Mouse (Mus musculus): ENCODE measurements at regions not wholly inside any gene's neighbourhood (a gene's known extent, or its start where the extent isn't known, plus 50 kb on each side); places are given as distances from the start of the nearest gene placed in this dataset.
"Not testable (repeated sequence)": the region's sequence is repeated elsewhere in the genome, so short reads cannot be mapped to it uniquely, and the experiment has no call there.

GRCm38 (mm10) chr16:76483419-76483818, 109.8 kb upstream of the Nrip1 start:
- Histone ChIP-seq H3K27ac (no peak overlapping the region), H3K9ac (no peak overlapping the region), H3K4me1 (no peaks in the 10 kb centered on the region), H3K27me3 (no peaks in the 10 kb centered on the region), H3K36me3 (no peaks in the 10 kb centered on the region), H3K4me3 (replicated peaks) (no peak overlapping the region), H3K4me2 (no peak overlapping the region), H3K9me3 (replicated peaks) (no peaks in the 10 kb centered on the region)
- ATAC-seq (replicated peaks; ENCODE audit: low FRiP score), result no peak
- 73% methylated on average over 5 of the region's 5 CpGs for WGBS

DNA sequence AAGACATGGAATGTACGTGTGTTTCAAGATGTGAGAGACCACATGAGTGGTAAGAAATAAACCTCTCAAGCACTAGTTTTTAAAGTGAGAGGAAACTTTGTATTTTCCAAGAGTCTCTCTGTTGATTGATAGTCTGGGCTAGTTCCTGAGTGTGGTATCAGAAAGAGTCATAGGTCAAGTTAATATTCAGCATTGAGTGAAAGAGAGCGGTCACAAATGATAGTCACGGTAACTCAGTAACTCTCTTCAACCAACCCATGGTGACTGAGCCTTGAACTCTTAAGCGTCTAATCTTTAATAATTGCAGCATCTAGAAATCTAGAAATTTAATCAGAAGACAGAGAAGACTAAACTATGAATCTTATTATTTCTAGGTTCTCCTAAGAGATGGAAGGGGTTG, 108.3 kb upstream of the Nrip1 start:
- no peaks in the 10 kb centered on the region for H3K4me1 ChIP-seq
- whole genome bisulfite sequencing, result 80% methylated on average over 4 of the region's 4 CpGs
- ATAC-seq (replicated peaks; ENCODE audit: low FRiP score), result no peak

GRCm38 (mm10) chr16:76477474-76477873, 103.8 kb upstream of the Nrip1 start:
- Histone ChIP-seq H3K36me3 (no peaks in the 10 kb centered on the region), H3K4me1 (no peaks in the 10 kb centered on the region), H3K27ac (no peak overlapping the region), H3K27me3 (no peaks in the 10 kb centered on the region), H3K4me2 (no peak overlapping the region), H3K9me3 (replicated peaks) (no peaks in the 10 kb centered on the region), H3K9ac (no peak overlapping the region), H3K4me3 (replicated peaks) (no peak overlapping the region)
- ATAC-seq (replicated peaks; ENCODE audit: low FRiP score), result no peak
- 53% methylated on average over 8 of the region's 8 CpGs for WGBS

More for the DNA sequence above, 108.3 kb upstream of the Nrip1 start:
- no peak overlapping the region for H3K4me3 ChIP-seq (replicated peaks)
- no peaks in the 10 kb centered on the region for H3K9me3 ChIP-seq (replicated peaks)
- H3K4me2 ChIP-seq, result no peak overlapping the region
- no peak overlapping the region for H3K9ac ChIP-seq
- H3K36me3 ChIP-seq, result no peaks in the 10 kb centered on the region
- H3K27ac ChIP-seq, result no peak overlapping the region
- no peaks in the 10 kb centered on the region for H3K27me3 ChIP-seq

DNA sequence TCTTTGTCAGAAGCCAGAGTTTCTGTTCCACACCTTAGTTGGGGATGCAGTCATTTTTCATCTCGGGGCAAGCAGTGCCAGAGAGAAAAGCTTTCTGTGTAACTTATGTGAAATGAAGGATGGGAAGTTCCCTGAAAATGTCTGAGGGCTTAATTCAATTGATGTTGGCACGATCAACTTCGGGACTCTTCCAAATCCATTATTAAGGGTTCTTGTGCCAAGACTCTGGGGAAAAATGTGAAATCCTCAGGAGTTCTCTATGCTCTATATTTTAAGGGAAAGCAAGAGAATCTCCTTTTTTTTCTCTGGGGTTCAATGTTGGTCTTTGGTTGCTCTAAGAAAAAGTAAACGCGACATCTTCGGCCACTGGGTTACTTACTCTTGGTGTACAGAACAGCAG, 100.9 kb upstream of the Nrip1 start:
- Histone ChIP-seq H3K27me3 (no peaks in the 10 kb centered on the region), H3K27ac (no peak overlapping the region), H3K4me3 (replicated peaks) (no peak overlapping the region), H3K36me3 (no peaks in the 10 kb centered on the region), H3K4me2 (no peak overlapping the region), H3K9me3 (replicated peaks) (no peaks in the 10 kb centered on the region), H3K4me1 (no peaks in the 10 kb centered on the region), H3K9ac (no peak overlapping the region)
- 88% methylated on average over 6 of the region's 6 CpGs for WGBS
- ATAC-seq (replicated peaks; ENCODE audit: low FRiP score), result no peak

GRCm38 (mm10) chr16:76472386-76472785, 98.8 kb upstream of the Nrip1 start:
- Histone ChIP-seq H3K4me1 (no peaks in the 10 kb centered on the region), H3K9me3 (replicated peaks) (no peaks in the 10 kb centered on the region), H3K9ac (no peak overlapping the region), H3K27ac (no peak overlapping the region), H3K4me3 (replicated peaks) (no peak overlapping the region), H3K4me2 (no peak overlapping the region), H3K36me3 (no peaks in the 10 kb centered on the region), H3K27me3 (no peaks in the 10 kb centered on the region)
- no peak for ATAC-seq (replicated peaks; ENCODE audit: low FRiP score)
- 70% methylated on average over 3 of the region's 3 CpGs for WGBS

DNA sequence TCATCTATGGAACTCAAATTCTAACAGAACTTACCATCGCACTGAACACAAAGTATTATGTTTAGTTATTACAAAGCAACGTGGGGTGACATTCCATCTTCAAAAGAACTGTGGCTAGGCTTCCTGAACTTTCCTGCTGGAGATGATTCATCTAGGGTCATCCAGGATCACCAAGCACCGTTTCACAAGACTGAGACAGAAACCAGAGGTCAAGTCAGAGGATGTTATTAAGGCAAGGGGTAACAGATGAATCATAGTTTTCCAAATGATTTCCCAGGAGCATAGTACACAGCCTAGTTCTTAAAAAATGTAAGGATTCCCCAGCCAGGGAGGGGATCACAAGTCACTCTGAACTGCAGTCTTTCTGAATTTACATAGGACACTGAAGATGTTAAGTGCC, 97.5 kb upstream of the Nrip1 start:
- Histone ChIP-seq H3K4me1 (no peaks in the 10 kb centered on the region), H3K4me3 (replicated peaks) (no peak overlapping the region), H3K9ac (no peak overlapping the region), H3K27ac (no peak overlapping the region), H3K4me2 (no peak overlapping the region), H3K27me3 (no peaks in the 10 kb centered on the region), H3K9me3 (replicated peaks) (no peaks in the 10 kb centered on the region), H3K36me3 (no peaks in the 10 kb centered on the region)
- 41% methylated on average over 3 of the region's 3 CpGs for WGBS
- ATAC-seq (replicated peaks; ENCODE audit: low FRiP score), result no peak

- no peak overlapping the region for H3K27ac ChIP-seq
- H3K4me3 ChIP-seq (replicated peaks), result no peak overlapping the region
- H3K4me1 ChIP-seq, result peaks cover 6% of the 10 kb centered on the region
- 90% methylated on average over 1 of the region's 1 CpGs for WGBS
- no peaks in the 10 kb centered on the region for H3K9me3 ChIP-seq (replicated peaks)
- H3K9ac ChIP-seq, result no peak overlapping the region
- no peak overlapping the region for H3K4me2 ChIP-seq
- ATAC-seq (replicated peaks; ENCODE audit: low FRiP score), result no peak
- no peaks in the 10 kb centered on the region for H3K27me3 ChIP-seq
- H3K36me3 ChIP-seq, result no peaks in the 10 kb centered on the region
Observed at GRCm38 (mm10) chr16:76459521-76459920, 85.9 kb upstream of the Nrip1 start.

DNA sequence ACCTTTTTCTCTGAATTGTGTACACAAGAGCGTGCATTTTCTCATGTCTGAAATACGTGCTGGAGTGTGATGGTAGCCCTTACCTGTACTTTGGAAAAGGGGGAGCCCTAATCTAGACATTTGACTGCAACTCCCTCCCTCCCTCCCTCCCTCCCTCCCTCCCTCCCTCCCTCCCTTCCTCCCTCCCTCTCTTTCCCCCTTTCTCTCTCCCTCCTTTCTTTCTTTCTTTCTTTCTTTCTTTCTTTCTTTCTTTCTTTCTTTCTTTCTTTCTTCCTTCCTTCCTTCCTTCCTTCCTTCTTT, 82.6 kb upstream of the Nrip1 start:
- H3K27ac ChIP-seq; H3K9me3 ChIP-seq (replicated peaks); H3K9ac ChIP-seq; H3K4me2 ChIP-seq; H3K36me3 ChIP-seq; H3K27me3 ChIP-seq; H3K4me3 ChIP-seq (replicated peaks); ATAC-seq (replicated peaks; ENCODE audit: low FRiP score): not testable (repeated sequence)
- WGBS, result 76% methylated on average over 2 of the region's 2 CpGs
- H3K4me1 ChIP-seq, result peaks cover 20% of the 10 kb centered on the region

- H3K36me3 ChIP-seq, result no peaks in the 10 kb centered on the region
- 0 out of 2 replicates have a peak, but pooled peaks have one; percentile 23 for ATAC-seq (replicated peaks; ENCODE audit: low FRiP score)
- WGBS, result 69% methylated on average over 9 of the region's 9 CpGs
- no peak overlapping the region for H3K4me2 ChIP-seq
- H3K9me3 ChIP-seq (replicated peaks), result no peaks in the 10 kb centered on the region
- no peak overlapping the region for H3K9ac ChIP-seq
- H3K4me1 ChIP-seq, result peaks cover 20% of the 10 kb centered on the region
- no peak overlapping the region for H3K27ac ChIP-seq
- no peak overlapping the region for H3K4me3 ChIP-seq (replicated peaks)
- H3K27me3 ChIP-seq, result no peaks in the 10 kb centered on the region
Observed at GRCm38 (mm10) chr16:76455499-76456299, 82.1 kb upstream of the Nrip1 start.

GRCm38 (mm10) chr16:76454741-76455465, 81.3 kb upstream of the Nrip1 start:
- Histone ChIP-seq H3K27ac (peak overlapping the region; percentile 33; the same call in 1 of the 2 replicates), H3K4me1 (peaks cover 20% of the 10 kb centered on the region), H3K4me3 (replicated peaks) (no peak overlapping the region), H3K36me3 (no peaks in the 10 kb centered on the region), H3K27me3 (no peaks in the 10 kb centered on the region), H3K4me2 (0 out of 2 replicates have a peak overlapping the region, but pooled peaks have one; percentile 14), H3K9ac (no peak overlapping the region), H3K9me3 (replicated peaks) (no peaks in the 10 kb centered on the region)
- peak; percentile 48 for ATAC-seq (replicated peaks; ENCODE audit: low FRiP score)
- WGBS, result 43% methylated on average over 17 of the region's 17 CpGs

DNA sequence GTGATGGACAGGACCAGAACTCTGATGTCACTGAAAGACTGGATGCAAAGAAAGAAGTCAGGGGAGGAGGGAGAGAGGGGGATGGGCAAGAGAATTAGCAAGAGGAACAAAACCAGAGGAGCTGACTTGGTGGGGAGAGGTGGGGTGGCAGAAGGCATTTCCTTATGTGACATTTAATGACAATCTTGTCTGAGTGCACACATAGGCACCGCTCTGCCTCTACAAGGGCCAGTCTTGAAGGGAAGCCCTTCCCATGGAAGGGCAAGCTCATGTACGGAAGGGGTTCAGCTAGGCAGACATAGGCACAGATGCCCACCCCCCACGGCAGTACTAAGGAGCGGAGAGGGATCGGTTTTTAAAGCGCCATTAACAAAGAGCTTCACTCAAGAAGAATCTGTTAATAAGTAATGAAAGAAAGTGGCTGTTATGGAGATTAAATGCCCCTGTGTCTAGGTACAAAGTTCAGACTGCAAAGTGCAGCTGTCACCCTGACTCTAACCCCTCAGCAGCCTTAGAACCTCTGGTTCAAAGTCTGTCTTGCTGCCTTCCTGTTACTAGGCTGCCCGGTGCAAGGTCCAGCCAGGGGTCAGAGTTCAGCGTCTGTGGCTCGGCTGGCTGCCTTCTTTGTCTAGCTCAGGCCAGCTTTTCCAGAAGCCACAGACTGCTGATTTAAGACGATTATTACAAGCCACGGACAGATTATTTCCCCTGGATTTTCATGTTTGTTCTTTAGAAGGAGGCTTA, 80.0 kb upstream of the Nrip1 start:
- peaks cover 20% of the 10 kb centered on the region for H3K4me1 ChIP-seq
- peak; percentile 96 for ATAC-seq (replicated peaks; ENCODE audit: low FRiP score)
- no peaks in the 10 kb centered on the region for H3K9me3 ChIP-seq (replicated peaks)
- peak overlapping the region; percentile 80 for H3K27ac ChIP-seq
- H3K9ac ChIP-seq, result no peak overlapping the region
- peak overlapping the region; percentile 39 for H3K4me2 ChIP-seq
- no peaks in the 10 kb centered on the region for H3K27me3 ChIP-seq
- WGBS, result 22% methylated on average over 11 of the region's 11 CpGs
- H3K4me3 ChIP-seq (replicated peaks), result no peak overlapping the region
- no peaks in the 10 kb centered on the region for H3K36me3 ChIP-seq

- Histone ChIP-seq H3K4me3 (replicated peaks) (no peak overlapping the region), H3K9ac (no peak overlapping the region), H3K27me3 (no peaks in the 10 kb centered on the region), H3K27ac (no peak overlapping the region), H3K4me2 (no peak overlapping the region), H3K9me3 (replicated peaks) (no peaks in the 10 kb centered on the region), H3K4me1 (peaks cover 7% of the 10 kb centered on the region), H3K36me3 (no peaks in the 10 kb centered on the region)
- ATAC-seq (replicated peaks; ENCODE audit: low FRiP score), result no peak
- 66% methylated on average over 3 of the region's 3 CpGs for WGBS
Observed at GRCm38 (mm10) chr16:76448773-76449172, 75.1 kb upstream of the Nrip1 start.

Measured in kidney, embryonic 15.5 days (tissue).